Mouse (Mus musculus) hindbrain, embryonic 14.5 days (tissue): ENCODE results near the gene Cldn11. TPM values are rescaled to one million over a fixed set of nuclear protein-coding genes. Genes with fewer than 3 reads are reported as not detected.

Experiments used
- ATAC-seq: fragments of 200-750 bp; cut with Nextera tagmentation; 2 replicates; pipeline ENCODE4 v1.8.0; 2017; ENCODE audit warnings: moderate number of reproducible peaks, mild to moderate bottlenecking, moderate TSS enrichment, moderate library complexity; ENCODE audit not compliant: low FRiP score
- DNase-seq: peaks from one replicate; pipeline ENCODE4 v3.0.0-alpha.2; 2015; ENCODE audit warnings: low spot score
- H3K27ac ChIP-seq: fragments of 300-500 bp; sonication (generic); 2 replicates; pipeline ENCODE4 v1.5.1; 2014; ENCODE audit warnings: mild to moderate bottlenecking, moderate library complexity
- H3K27me3 ChIP-seq: fragments of 300-500 bp; sonication (generic); 2 replicates; pipeline ENCODE4 v1.6.1; 2014; ENCODE audit warnings: mild to moderate bottlenecking, low read length, mixed read lengths; ENCODE audit not compliant: control insufficient read depth, insufficient read depth
- H3K36me3 ChIP-seq: fragments of 300-500 bp; sonication (generic); replicated peaks from 2 replicates; pipeline ENCODE4 v1.6.1; 2014; ENCODE audit not compliant: control insufficient read depth, insufficient read depth
- H3K4me1 ChIP-seq: fragments of 300-500 bp; sonication (generic); replicated peaks from 2 replicates; pipeline ENCODE4 v1.6.1; 2014; ENCODE audit warnings: antibody characterized with exemption, low read length, mixed read lengths; ENCODE audit not compliant: control insufficient read depth, insufficient read depth
- H3K4me2 ChIP-seq: fragments of 300-500 bp; sonication (generic); replicated peaks from 2 replicates; pipeline ENCODE4 v1.6.1; 2014; ENCODE audit warnings: mild to moderate bottlenecking, moderate library complexity
- H3K4me3 ChIP-seq: fragments of 300-500 bp; sonication (generic); replicated peaks from 2 replicates; pipeline ENCODE4 v1.5.1; 2014; ENCODE audit warnings: mild to moderate bottlenecking, low read length
- H3K9ac ChIP-seq: fragments of 300-500 bp; sonication (generic); 2 replicates; pipeline ENCODE4 v1.6.1; 2014
- H3K9me3 ChIP-seq: fragments of 300-500 bp; sonication (generic); 2 replicates; pipeline ENCODE4 v1.6.1; 2016; ENCODE audit warnings: low read length; ENCODE audit not compliant: control insufficient read depth
- WGBS: fragments of 180-500 bp; shearing (Covaris S2); extraction: QIAGEN DNeasy Blood & Tissue Kit; methylation state at CpG from one replicate; pipeline ENCODE4 v1.1.7; 2014; 5-methylcytosine and 5-hydroxymethylcytosine counted together
- polyA plus RNA-seq: library from polyadenylated mRNA; unstranded; fragments of >200 nt; fragmentation: Nextera tagmentation; extraction: Ambion mirVana; gene quantifications from 2 replicates; pipeline ENCODE4 v1.2.1, GENCODE M21; 2014

The Cldn11 gene
- polyA plus RNA-seq, 1 experiment from 2014 or later, result 40.3 TPM

DNA sequence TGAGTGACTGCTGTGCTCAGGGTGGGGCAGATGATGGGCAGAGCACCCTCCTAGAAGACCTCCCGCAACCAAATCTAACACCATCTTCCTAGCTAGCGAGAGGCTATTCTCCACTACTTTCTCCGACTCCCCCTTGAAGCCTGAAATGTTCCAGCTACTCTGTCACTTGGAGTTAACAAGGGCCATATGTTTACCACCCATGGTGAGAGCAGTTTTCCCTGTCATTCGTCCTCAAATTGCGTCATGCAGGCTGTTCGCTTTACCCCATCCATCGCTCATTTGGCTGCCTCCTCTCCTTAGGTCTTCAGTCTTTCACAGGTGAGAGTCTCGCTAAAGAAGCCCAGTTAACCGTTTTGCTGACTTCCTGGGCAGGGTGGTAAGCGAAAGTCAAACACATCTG, 41.7 kb downstream of the Cldn11 start:
- Histone ChIP-seq H3K4me2 (no peak overlapping the region), H3K27ac (no peak overlapping the region), H3K4me3 (no peak overlapping the region), H3K36me3 (no peaks in the 10 kb centered on the region), H3K27me3 (no peaks in the 10 kb centered on the region), H3K9me3 (0 out of 2 replicates have a peak, but pooled peaks cover 3% of the 10 kb centered on the region), H3K4me1 (no peaks in the 10 kb centered on the region), H3K9ac (no peak overlapping the region)
- ATAC-seq, result no peak
- WGBS, result 70% methylated on average over 10 of the region's 10 CpGs
- no peak for DNase-seq

DNA sequence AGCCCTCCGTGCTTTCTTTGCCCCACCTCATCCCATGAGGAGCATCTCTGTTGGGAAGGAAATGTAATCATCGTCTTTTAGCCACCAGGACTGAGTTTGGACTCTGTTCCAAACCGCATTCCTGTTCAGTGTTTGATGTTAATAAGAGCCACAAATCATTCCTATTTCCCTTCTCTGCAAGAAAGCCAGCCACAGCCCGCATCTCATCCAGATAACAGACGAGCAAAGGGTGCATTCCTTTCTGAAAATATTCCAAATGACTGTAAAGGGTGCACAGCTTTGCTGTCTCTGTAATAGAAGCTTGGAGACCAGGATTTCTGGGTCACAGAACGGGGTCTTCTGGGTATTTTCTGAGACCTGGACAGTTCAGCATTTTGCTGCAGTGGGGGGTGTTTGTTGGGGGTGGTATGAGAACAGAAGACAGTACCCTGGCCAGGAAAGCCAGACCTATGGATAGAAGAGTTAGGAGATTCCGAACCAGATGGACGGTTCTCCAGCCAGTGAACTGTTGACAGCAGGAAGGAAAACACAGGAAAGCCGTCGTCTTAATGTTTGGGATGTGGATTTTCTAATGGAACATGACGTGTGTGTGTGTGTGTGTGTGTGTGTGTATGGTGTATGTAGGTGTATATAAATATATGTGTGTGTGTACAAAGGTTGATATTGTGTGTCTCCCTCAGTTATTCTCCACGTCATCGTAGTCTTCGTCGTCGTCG, 49.6 kb downstream of the Cldn11 start:
- 87% methylated on average over 17 of the region's 17 CpGs for WGBS
- ATAC-seq, result no peak

DNA sequence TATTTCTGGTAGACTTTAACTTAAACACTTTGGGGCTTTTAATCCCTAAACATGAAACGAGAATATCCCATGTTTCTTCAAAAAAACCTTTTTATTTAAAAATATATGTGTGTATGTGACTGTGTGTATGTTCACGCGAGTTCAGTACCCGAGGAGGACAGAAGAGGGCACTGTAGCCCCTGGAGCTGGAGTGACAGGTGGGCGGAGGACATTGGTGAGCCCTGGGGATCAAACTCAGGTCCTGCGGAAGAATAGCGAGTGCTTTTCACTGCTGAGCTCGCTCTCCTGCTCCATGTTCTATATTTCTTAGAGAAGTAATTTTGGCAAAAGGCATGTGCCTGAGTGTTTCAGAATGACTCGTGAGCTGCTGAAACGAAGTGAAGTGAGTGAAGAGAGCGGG, 54.2 kb downstream of the Cldn11 start:
- no peaks in the 10 kb centered on the region for H3K27me3 ChIP-seq
- H3K27ac ChIP-seq, result no peak overlapping the region
- no peaks in the 10 kb centered on the region for H3K36me3 ChIP-seq
- DNase-seq, result no peak
- H3K4me3 ChIP-seq, result no peak overlapping the region
- no peak overlapping the region for H3K9ac ChIP-seq
- no peak for ATAC-seq
- H3K4me2 ChIP-seq, result no peak overlapping the region
- H3K9me3 ChIP-seq, result no peaks in the 10 kb centered on the region
- 94% methylated on average over 11 of the region's 11 CpGs for WGBS
- no peaks in the 10 kb centered on the region for H3K4me1 ChIP-seq

More for the DNA sequence above, 49.6 kb downstream of the Cldn11 start:
- Histone ChIP-seq H3K27me3 (no peaks in the 10 kb centered on the region), H3K27ac (no peak overlapping the region), H3K4me3 (no peak overlapping the region), H3K9me3 (no peaks in the 10 kb centered on the region), H3K4me1 (no peaks in the 10 kb centered on the region), H3K36me3 (no peaks in the 10 kb centered on the region), H3K9ac (no peak overlapping the region), H3K4me2 (no peak overlapping the region)
- no peak for DNase-seq

DNA sequence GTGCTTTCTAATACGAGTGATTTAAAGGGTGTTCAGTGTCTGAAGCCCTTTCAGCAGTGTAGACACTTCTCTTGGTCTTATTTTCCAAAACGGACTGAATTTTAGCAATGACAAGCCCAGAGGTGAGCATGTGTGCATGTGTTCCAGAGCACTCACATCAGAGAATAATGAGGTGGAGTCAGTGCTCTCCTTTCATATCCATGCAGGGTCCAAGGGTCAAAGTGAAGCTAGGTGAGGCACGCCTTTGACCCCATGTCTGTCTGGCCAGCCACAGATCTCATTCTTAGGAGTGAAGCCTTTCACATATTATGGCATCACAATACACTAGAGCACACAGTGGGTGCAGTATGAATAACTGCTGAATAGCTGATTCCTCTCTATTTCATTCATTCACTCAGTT, 55.4 kb downstream of the Cldn11 start:
- DNase-seq (no peak), ATAC-seq (no peak)
- H3K4me2 ChIP-seq, result no peak overlapping the region
- H3K4me1 ChIP-seq, result no peaks in the 10 kb centered on the region
- no peak overlapping the region for H3K9ac ChIP-seq
- H3K27ac ChIP-seq, result no peak overlapping the region
- H3K36me3 ChIP-seq, result no peaks in the 10 kb centered on the region
- no peaks in the 10 kb centered on the region for H3K9me3 ChIP-seq
- no peaks in the 10 kb centered on the region for H3K27me3 ChIP-seq
- 88% methylated on average over 3 of the region's 3 CpGs for WGBS
- no peak overlapping the region for H3K4me3 ChIP-seq

DNA sequence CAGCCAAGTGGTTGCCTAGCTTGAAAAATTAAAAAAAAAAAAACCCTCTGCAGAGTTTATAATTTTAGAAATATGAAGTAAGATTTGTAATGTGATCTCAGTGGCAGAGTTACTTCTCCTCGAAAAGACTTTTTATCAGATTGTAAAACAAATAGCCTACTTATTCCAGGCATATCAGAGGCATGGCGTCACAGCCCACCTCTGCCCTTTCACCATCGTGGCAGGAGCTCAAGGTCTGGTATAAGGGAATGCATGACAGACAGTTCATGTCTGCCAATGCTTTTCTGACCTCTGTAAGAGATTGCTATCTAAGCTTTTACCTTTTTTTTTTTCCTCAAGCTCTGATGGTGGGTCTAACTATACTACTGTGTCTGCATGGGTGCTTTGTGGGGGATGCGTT, 58.3 kb downstream of the Cldn11 start:
- Histone ChIP-seq H3K4me1 (no peaks in the 10 kb centered on the region), H3K27ac (no peak overlapping the region), H3K4me3 (no peak overlapping the region), H3K27me3 (no peaks in the 10 kb centered on the region), H3K36me3 (no peaks in the 10 kb centered on the region), H3K9me3 (no peaks in the 10 kb centered on the region), H3K9ac (no peak overlapping the region), H3K4me2 (no peak overlapping the region)
- DNase-seq (no peak), ATAC-seq (no peak)
- WGBS, result 70% methylated on average over 4 of the region's 4 CpGs

DNA sequence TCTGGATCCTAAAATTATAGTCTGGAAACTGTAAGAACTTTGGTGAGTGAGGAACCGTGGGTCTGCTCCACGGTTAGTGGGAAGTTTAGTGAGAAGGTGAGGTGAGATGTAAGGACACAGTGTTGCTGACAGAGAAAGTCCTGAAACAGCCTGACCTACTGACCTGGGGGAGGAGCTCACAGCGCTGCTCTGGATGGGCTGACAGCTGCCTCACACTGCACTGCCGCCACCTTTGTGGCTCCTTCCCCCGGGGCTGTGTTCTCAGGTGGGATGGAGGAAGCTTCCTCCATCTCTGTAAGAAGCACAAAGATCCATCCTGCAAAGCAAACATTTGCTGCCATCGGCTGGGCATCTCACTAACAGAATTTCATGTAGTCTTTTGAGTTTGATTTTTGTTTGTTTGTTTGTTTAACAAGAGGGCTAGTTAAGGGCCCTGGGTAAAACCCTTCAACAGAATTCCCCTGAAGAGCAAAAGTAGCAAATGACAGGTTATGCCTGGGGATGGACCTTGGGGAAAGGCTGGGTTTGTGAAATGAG, 58.8 kb downstream of the Cldn11 start:
- Histone ChIP-seq H3K4me3 (no peak overlapping the region), H3K4me2 (no peak overlapping the region), H3K9ac (no peak overlapping the region), H3K36me3 (no peaks in the 10 kb centered on the region), H3K27ac (no peak overlapping the region), H3K27me3 (no peaks in the 10 kb centered on the region), H3K9me3 (no peaks in the 10 kb centered on the region), H3K4me1 (no peaks in the 10 kb centered on the region)
- ATAC-seq (no peak), DNase-seq (no peak)
- 17% methylated on average over 6 of the region's 6 CpGs for WGBS

DNA sequence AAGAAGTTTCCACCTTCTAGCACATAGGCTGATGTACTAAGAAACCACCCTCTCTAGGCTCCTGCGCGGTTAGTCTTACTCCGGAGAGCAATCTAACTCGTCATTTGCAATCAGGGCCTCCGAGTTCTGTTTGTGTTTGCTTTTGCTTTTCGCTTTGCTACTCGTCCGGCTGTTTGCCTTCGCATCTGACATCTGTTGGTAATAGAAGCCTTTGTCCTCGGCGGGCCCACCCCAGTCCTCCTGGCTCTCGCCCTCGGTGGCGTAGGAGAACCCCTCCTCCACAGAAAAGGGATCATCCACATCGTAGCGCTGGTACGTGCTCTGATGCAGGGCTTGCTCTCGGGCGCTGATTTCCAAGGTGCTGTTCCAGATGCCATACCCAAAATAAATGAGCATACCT, 59.3 kb downstream of the Cldn11 start:
- 8% methylated on average over 19 of the region's 19 CpGs for WGBS
- Histone ChIP-seq H3K9me3 (no peaks in the 10 kb centered on the region), H3K27ac (no peak overlapping the region), H3K4me1 (0 out of 2 replicates have a peak, but pooled peaks cover 3% of the 10 kb centered on the region), H3K27me3 (no peaks in the 10 kb centered on the region), H3K36me3 (no peaks in the 10 kb centered on the region), H3K9ac (peak overlapping the region; percentile 41; the same call in 1 of the 2 replicates), H3K4me2 (peak overlapping the region; percentile 40), H3K4me3 (no peak overlapping the region)
- ATAC-seq (0 out of 2 replicates have a peak, but pooled peaks have one; percentile 25), DNase-seq (no peak)

DNA sequence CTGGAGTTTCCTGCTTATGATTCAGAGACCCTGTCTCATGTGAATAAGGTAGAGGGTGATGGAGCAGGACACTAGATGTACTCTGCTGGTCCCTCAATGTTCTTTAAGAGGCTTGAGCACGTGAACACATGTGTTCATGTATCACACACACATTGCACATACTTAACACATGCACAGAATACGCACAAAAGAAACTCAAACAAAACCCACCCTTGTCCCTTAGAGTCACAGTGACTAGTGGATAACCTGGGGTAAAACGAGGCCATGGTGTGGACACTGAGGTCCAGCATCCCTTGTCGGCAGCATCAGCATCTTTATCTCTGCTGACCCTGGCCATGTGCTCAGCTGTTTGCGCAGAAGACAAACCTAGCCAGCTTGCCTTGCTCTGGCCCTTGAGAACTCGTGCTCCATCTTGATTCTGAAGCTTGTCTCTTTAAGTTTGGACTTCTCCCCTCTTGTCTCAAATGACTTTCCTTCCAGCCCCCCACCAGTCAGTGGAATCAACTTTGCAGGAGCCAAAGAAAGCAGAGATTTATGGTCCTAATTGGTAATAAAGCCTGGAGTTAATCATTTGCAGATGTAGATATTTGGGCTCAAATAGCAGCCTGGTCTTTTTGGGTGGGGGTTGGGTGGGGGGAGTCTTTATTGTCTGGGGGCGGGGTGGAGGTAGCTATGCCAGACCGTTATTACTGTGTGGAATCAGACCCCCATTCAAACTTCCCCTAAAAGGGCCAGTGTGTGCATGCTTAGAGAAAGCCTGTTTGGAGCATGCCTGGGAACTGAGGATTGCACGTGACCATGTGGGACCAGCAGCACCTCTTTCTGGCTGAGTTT, 62.7 kb downstream of the Cldn11 start:
- DNase-seq, result no peak
- H3K27ac ChIP-seq, result no peak overlapping the region
- no peak overlapping the region for H3K4me3 ChIP-seq
- H3K4me1 ChIP-seq, result 0 out of 2 replicates have a peak, but pooled peaks cover 3% of the 10 kb centered on the region
- H3K27me3 ChIP-seq, result no peaks in the 10 kb centered on the region
- no peaks in the 10 kb centered on the region for H3K36me3 ChIP-seq
- 56% methylated on average over 9 of the region's 9 CpGs for WGBS
- H3K4me2 ChIP-seq, result no peak overlapping the region
- ATAC-seq, result no peak
- no peak overlapping the region for H3K9ac ChIP-seq
- no peaks in the 10 kb centered on the region for H3K9me3 ChIP-seq

DNA sequence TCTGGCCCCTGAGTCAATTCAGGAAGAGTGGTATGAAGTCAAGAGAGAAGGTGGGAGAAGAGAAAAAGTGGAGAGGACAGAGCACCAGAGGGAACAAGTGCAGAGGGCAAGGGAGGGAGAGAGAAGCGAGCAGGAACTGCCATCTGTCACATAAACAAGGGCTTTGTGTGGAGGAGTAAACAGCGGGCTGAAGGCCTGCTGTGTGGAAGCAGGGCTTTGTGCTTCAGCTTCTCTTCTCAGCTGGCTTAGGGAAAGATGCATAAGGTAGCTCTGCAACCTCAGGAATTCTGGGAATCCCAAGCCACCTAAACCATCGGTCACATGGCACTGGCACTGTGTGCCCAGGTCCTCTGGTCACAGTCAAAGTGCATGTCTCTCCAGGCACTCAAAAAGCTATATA, 64.1 kb downstream of the Cldn11 start:
- Histone ChIP-seq H3K36me3 (no peaks in the 10 kb centered on the region), H3K4me3 (no peak overlapping the region), H3K4me1 (0 out of 2 replicates have a peak, but pooled peaks cover 3% of the 10 kb centered on the region), H3K27ac (no peak overlapping the region), H3K9me3 (no peaks in the 10 kb centered on the region), H3K9ac (no peak overlapping the region), H3K4me2 (no peak overlapping the region), H3K27me3 (no peaks in the 10 kb centered on the region)
- ATAC-seq (peak; percentile 63; the same call in 1 of the 2 replicates), DNase-seq (no peak)
- 7% methylated on average over 3 of the region's 3 CpGs for WGBS
